In the genomic region with DNA sequence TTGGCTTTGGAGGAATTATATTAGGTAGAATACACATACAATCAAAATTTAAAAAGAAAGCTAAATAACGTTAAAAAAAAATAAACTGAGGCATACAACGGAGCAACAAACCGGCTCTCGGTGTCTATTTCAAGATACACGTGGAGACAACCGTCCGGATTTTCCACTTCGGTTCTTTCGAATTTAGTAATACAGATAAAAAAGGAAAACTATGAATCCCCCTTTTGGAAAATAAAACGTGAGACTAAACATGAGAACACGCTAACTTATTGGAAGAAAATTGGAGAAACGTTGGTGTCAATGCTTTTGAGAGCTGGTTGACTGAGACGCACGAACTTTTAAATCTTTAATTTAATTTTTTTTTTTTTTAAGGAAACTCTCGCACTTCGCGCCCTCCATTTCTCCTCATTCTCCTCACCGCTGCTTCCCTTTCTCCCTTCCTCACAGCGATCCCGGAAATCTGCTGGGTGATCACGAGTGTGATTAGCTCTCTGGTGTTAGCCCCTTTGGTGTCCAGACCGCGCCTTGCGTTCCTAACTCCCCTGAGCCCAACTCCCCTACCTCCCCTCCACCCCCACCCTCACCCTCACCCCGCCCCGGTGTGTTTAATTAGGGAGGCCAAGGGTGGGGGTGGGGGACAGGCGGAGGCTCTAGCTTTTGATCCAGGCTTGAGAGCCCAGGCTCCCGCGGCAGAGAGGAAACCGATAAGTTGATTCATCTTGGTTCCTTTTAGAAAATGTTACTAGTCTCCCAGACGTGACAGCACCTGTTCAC, we compare ENCODE assay signal across 14 mouse cellular contexts. TPM values are rescaled to one million over a fixed set of nuclear protein-coding genes. Genes with fewer than 3 reads are reported as not detected.
A peak's percentile ranks its signal among the peaks of the same experiment; 100 is the strongest.
DNase-seq lines count a peak whose midpoint lies in the region; ATAC-seq and TF ChIP-seq lines count a peak whose summit lies in the region.
"Had no signal": no experiment of that assay in that cellular context is flagged by ENCODE, and none has a peak within 500 bp of the region (broad histone marks: within the 10 kb centered on the region; RNA-seq: fewer than 3 reads in every experiment).

No protein-coding gene starts in this region.

- no peak overlapping the region for H3K9ac ChIP-seq in kidney, embryonic 16.5 days (replicated peaks; ENCODE audit: low read length)
- no peak overlapping the region for H3K9ac ChIP-seq in forebrain, embryonic 14.5 days (ENCODE audit: low read length)
- peak overlapping the region; percentile 44; the same call in 1 of the 2 replicates for H3K9ac ChIP-seq in midbrain, embryonic 16.5 days (ENCODE audit: low read depth, low read length)
- H3K9ac ChIP-seq: heart, embryonic 15.5 days; lung, embryonic 14.5 days had no signal

- no peaks in the 10 kb centered on the region for H3K4me1 ChIP-seq in kidney, embryonic 16.5 days (ENCODE audit: insufficient read depth, low read length)
- no peaks in the 10 kb centered on the region for H3K4me1 ChIP-seq in kidney, adult 2 months (ENCODE audit: control insufficient read depth, insufficient read depth, low read length)
- H3K4me1 ChIP-seq in forebrain, embryonic 14.5 days (ENCODE audit: control insufficient read depth, insufficient read depth, low read length) = no peaks in the 10 kb centered on the region
- no peaks in the 10 kb centered on the region for H3K4me1 ChIP-seq in midbrain, embryonic 16.5 days (ENCODE audit: control insufficient read depth, insufficient read depth, low read length)
- H3K4me1 ChIP-seq: heart, embryonic 15.5 days had no signal

- peaks cover 72% of the 10 kb centered on the region for H3K27me3 ChIP-seq in kidney, embryonic 16.5 days (ENCODE audit: insufficient read depth, low read length)
- H3K27me3 ChIP-seq in kidney, adult 2 months (replicated peaks; ENCODE audit: control insufficient read depth, insufficient read depth, low read length) = peaks cover 3% of the 10 kb centered on the region
- H3K27me3 ChIP-seq in forebrain, embryonic 14.5 days (replicated peaks; ENCODE audit: control insufficient read depth, insufficient read depth, low read length) = peaks cover 83% of the 10 kb centered on the region
- H3K27me3 ChIP-seq in midbrain, embryonic 16.5 days (ENCODE audit: control insufficient read depth, insufficient read depth, low read depth, low read length) = peaks cover 49% of the 10 kb centered on the region

- no peak overlapping the region for H3K4me3 ChIP-seq in kidney, embryonic 16.5 days (ENCODE audit: low read length)
- no peak overlapping the region for H3K4me3 ChIP-seq in kidney, adult 2 months (ENCODE audit: insufficient read depth, low read depth, low read length)
- no peak overlapping the region for H3K4me3 ChIP-seq in forebrain, embryonic 14.5 days (ENCODE audit: low read depth, low read length)
- H3K4me3 ChIP-seq in midbrain, embryonic 16.5 days (ENCODE audit: low read depth, low read length) = no peak overlapping the region
- H3K4me3 ChIP-seq: heart, embryonic 15.5 days had no signal

- 0 out of 2 replicates have a peak, but pooled peaks have one; percentile 53 for ATAC-seq in kidney, embryonic 16.5 days (ENCODE audit: low FRiP score, low TSS enrichment)
- ATAC-seq in forebrain, embryonic 14.5 days = 0 out of 2 replicates have a peak, but pooled peaks have one; percentile 17
- ATAC-seq in midbrain, embryonic 16.5 days = no peak

- intact Hi-C loops in left cerebral cortex, postnatal 10 days (cut with DNase I) = loop anchor here (5.0 kb wide), 1 partner anchor 127 kb away; no protein-coding TSS in a partner anchor

- H3K36me3 ChIP-seq in kidney, embryonic 16.5 days (ENCODE audit: insufficient read depth, low read length) = no peaks in the 10 kb centered on the region
- no peaks in the 10 kb centered on the region; the same call in 1 of the 2 replicates for H3K36me3 ChIP-seq in kidney, adult 2 months (ENCODE audit: control insufficient read depth, insufficient read depth, low read length)
- H3K36me3 ChIP-seq in forebrain, embryonic 14.5 days (ENCODE audit: control insufficient read depth, insufficient read depth, low read length) = no peaks in the 10 kb centered on the region
- no peaks in the 10 kb centered on the region for H3K36me3 ChIP-seq in midbrain, embryonic 16.5 days (ENCODE audit: control insufficient read depth, insufficient read depth, low read length)
- H3K36me3 ChIP-seq: heart, embryonic 15.5 days had no signal

- H3K4me2 ChIP-seq in kidney, embryonic 16.5 days (replicated peaks; ENCODE audit: low read depth, low read length) = no peak overlapping the region
- H3K4me2 ChIP-seq in forebrain, embryonic 14.5 days (ENCODE audit: low read length) = no peak overlapping the region
- H3K4me2 ChIP-seq in midbrain, embryonic 16.5 days (ENCODE audit: low read length) = 0 out of 2 replicates have a peak overlapping the region, but pooled peaks have one; percentile 21
- H3K4me2 ChIP-seq: heart, embryonic 15.5 days; lung, embryonic 14.5 days had no signal

- no peak for DNase-seq in kidney, adult 2 months
- peak; percentile 52 for DNase-seq in embryo, embryonic 11 days
- DNase-seq in forebrain, embryonic 14.5 days (ENCODE audit: low spot score) = no peak
- DNase-seq in left cerebral cortex, postnatal 10 days (ENCODE audit: extremely low spot score in 1 of 2, low spot score in 2 of 2) = no peak
- no peak for DNase-seq in Muller cell, postnatal 12 days (ENCODE audit: inconsistent ontology term)
- no peak for DNase-seq in adrenal gland, adult 18-20 months (ENCODE audit: low spot score in 2 of 2)
- DNase-seq: cerebellum, adult 2 months; lung, embryonic 14.5 days had no signal

- 6% methylated on average over 31 of the region's 31 CpGs for WGBS in kidney, embryonic 16.5 days
- 12% methylated on average over 31 of the region's 31 CpGs for WGBS in kidney, adult 2 months
- WGBS in forebrain, embryonic 14.5 days = under 1% methylated on average over 31 of the region's 31 CpGs
- WGBS in midbrain, embryonic 16.5 days = under 1% methylated on average over 31 of the region's 31 CpGs

- TF ChIP-seq POLR2A in kidney, adult 2 months (IDR thresholded peaks at IDR 0.05; ENCODE audit: low read depth, low read length) = no peak

- H3K9me3 ChIP-seq in kidney, embryonic 16.5 days (ENCODE audit: low read length) = 0 out of 2 replicates have a peak, but pooled peaks cover 2% of the 10 kb centered on the region
- no peaks in the 10 kb centered on the region for H3K9me3 ChIP-seq in forebrain, embryonic 14.5 days (replicated peaks; ENCODE audit: control insufficient read depth, low read length)
- H3K9me3 ChIP-seq in midbrain, embryonic 16.5 days (replicated peaks; ENCODE audit: control insufficient read depth, low read length, poor library complexity, severe bottlenecking) = no peaks in the 10 kb centered on the region
- H3K9me3 ChIP-seq: heart, embryonic 15.5 days had no signal

- H3K27ac ChIP-seq in kidney, embryonic 16.5 days (ENCODE audit: low read length) = no peak overlapping the region
- H3K27ac ChIP-seq in kidney, adult 2 months (ENCODE audit: insufficient read depth, low read depth, low read length) = no peak overlapping the region
- H3K27ac ChIP-seq in forebrain, embryonic 14.5 days (ENCODE audit: low read depth, low read length) = no peak overlapping the region
- H3K27ac ChIP-seq in midbrain, embryonic 16.5 days (ENCODE audit: low read length) = peak overlapping the region; percentile 79
- H3K27ac ChIP-seq: heart, embryonic 15.5 days had no signal

- TF ChIP-seq CTCF in kidney, adult 2 months (conservative IDR thresholded peaks at IDR 0.05; ENCODE audit: insufficient read depth, insufficient read length, low read depth, low read length) = no peak

RNA-seq across cellular contexts. Expression of a gene that starts 25.9 kb away (rescaled TPM):
- 54.5 and 62.1 TPM in 2 replicates for polyA plus RNA-seq in kidney, embryonic 16.5 days (2015; fragmentation: Nextera tagmentation; extraction: Ambion mirVana)
- 36.0 and 44.2 TPM in 2 replicates for polyA plus RNA-seq in kidney, adult 2 months (2012; rRNA removed)
- polyA plus RNA-seq in forebrain, embryonic 14.5 days (2014; fragmentation: Nextera tagmentation; extraction: Ambion mirVana) = 0.60 and 1.5 TPM in 2 replicates
- polyA plus RNA-seq in midbrain, embryonic 16.5 days (2015; fragmentation: Nextera tagmentation; extraction: Ambion mirVana) = 141 and 223 TPM in 2 replicates
- 1 to 10 TPM in 1 of 2 experiments, under 1 TPM in 1; 0.56 to 1.8 TPM for total RNA-seq in left cerebral cortex, postnatal 10 days (2021)
- 1 to 10 TPM; 8.5 to 8.6 TPM for total RNA-seq in adrenal gland, adult 18-20 months (2021)
- total RNA-seq: gastrocnemius, adult 8-10 months; monocyte, adult 5-6 weeks had no signal
- polyA plus RNA-seq: large intestine, adult 2 months had no signal

Comparison
In these comparisons a context has a peak if more than half of its experiments do, and no peak if none do; other contexts are left out.
1. RNA of a gene that starts 25.9 kb away (polyA plus RNA-seq): 141 to 223 TPM in midbrain, embryonic 16.5 days, 54.5 to 62.1 TPM in kidney, embryonic 16.5 days and 36.0 to 44.2 TPM in kidney, adult 2 months; 0.60 to 1.5 TPM in forebrain, embryonic 14.5 days; every median in the first group is over 10 times any median in the second.